Mouse (Mus musculus): Measurements from ENCODE around the gene Smlr1. TPM values are rescaled to one million over a fixed set of nuclear protein-coding genes. Genes with fewer than 3 reads are reported as not detected.
A peak's percentile ranks its signal among the peaks of the same experiment; 100 is the strongest.

Gene Smlr1
- total and polyA plus RNA-seq, 2 experiments from 2014 or later = not detected

GRCm38 (mm10) chr10:25539146-25539770 lies 3.2 kb upstream of the Smlr1 start:
- Histone ChIP-seq H3K9ac (replicated peaks; ENCODE audit: low read length) (no peak overlapping the region), H3K4me2 (ENCODE audit: low read depth, low read length) (no peak overlapping the region), H3K4me1 (ENCODE audit: insufficient read depth, low read length) (no peaks in the 10 kb centered on the region), H3K27me3 (ENCODE audit: insufficient read depth, low read length) (no peaks in the 10 kb centered on the region), H3K36me3 (ENCODE audit: insufficient read depth, low read length) (no peaks in the 10 kb centered on the region), H3K4me3 (ENCODE audit: low read length) (no peak overlapping the region), H3K9me3 (ENCODE audit: low read length) (no peaks in the 10 kb centered on the region), H3K27ac (no peak overlapping the region)
- peak; percentile 74 for ATAC-seq
- TF ChIP-seq CTCF (IDR thresholded peaks at IDR 0.05; ENCODE audit: low read depth) = peak; percentile 69
- peak; percentile 72 for DNase-seq (ENCODE audit: low spot score)
- WGBS = 74% methylated on average over 4 of the region's 4 CpGs

GRCm38 (mm10) chr10:25538738-25539137 lies 2.7 kb upstream of the Smlr1 start:
- no peak overlapping the region for H3K27ac ChIP-seq
- 87% methylated on average over 1 of the region's 1 CpGs for WGBS
- no peak for ATAC-seq
- H3K9me3 ChIP-seq (ENCODE audit: low read length) = no peaks in the 10 kb centered on the region
- no peak overlapping the region for H3K4me2 ChIP-seq (ENCODE audit: low read depth, low read length)
- no peak overlapping the region for H3K9ac ChIP-seq (replicated peaks; ENCODE audit: low read length)
- no peak overlapping the region for H3K4me3 ChIP-seq (ENCODE audit: low read length)
- H3K4me1 ChIP-seq (ENCODE audit: insufficient read depth, low read length) = no peaks in the 10 kb centered on the region
- H3K27me3 ChIP-seq (ENCODE audit: insufficient read depth, low read length) = no peaks in the 10 kb centered on the region
- DNase-seq (ENCODE audit: low spot score) = no peak
- TF ChIP-seq CTCF (IDR thresholded peaks at IDR 0.05; ENCODE audit: low read depth) = no peak
- no peaks in the 10 kb centered on the region for H3K36me3 ChIP-seq (ENCODE audit: insufficient read depth, low read length)

- WGBS = 97% methylated on average over 6 of the region's 6 CpGs
- Histone ChIP-seq H3K27ac (no peak overlapping the region), H3K36me3 (ENCODE audit: insufficient read depth, low read length) (no peaks in the 10 kb centered on the region), H3K9me3 (ENCODE audit: low read length) (no peaks in the 10 kb centered on the region), H3K9ac (replicated peaks; ENCODE audit: low read length) (no peak overlapping the region), H3K4me2 (ENCODE audit: low read depth, low read length) (no peak overlapping the region), H3K4me1 (ENCODE audit: insufficient read depth, low read length) (no peaks in the 10 kb centered on the region), H3K4me3 (ENCODE audit: low read length) (no peak overlapping the region), H3K27me3 (ENCODE audit: insufficient read depth, low read length) (no peaks in the 10 kb centered on the region)
- DNase-seq (ENCODE audit: low spot score) (no peak), ATAC-seq (no peak)
- no peak for TF ChIP-seq CTCF (IDR thresholded peaks at IDR 0.05; ENCODE audit: low read depth)
These were observed 554 bp upstream of the Smlr1 start for GRCm38 (mm10) chr10:25536621-25537020.

- TF ChIP-seq CTCF (IDR thresholded peaks at IDR 0.05; ENCODE audit: low read depth) = no peak
- H3K4me3 ChIP-seq (ENCODE audit: low read length) = no peak overlapping the region
- no peaks in the 10 kb centered on the region for H3K4me1 ChIP-seq (ENCODE audit: insufficient read depth, low read length)
- WGBS = 88% methylated on average over 5 of the region's 5 CpGs
- H3K4me2 ChIP-seq (ENCODE audit: low read depth, low read length) = no peak overlapping the region
- H3K36me3 ChIP-seq (ENCODE audit: insufficient read depth, low read length) = no peaks in the 10 kb centered on the region
- H3K9ac ChIP-seq (replicated peaks; ENCODE audit: low read length) = no peak overlapping the region
- H3K27ac ChIP-seq = no peak overlapping the region
- DNase-seq (ENCODE audit: low spot score) = no peak
- no peaks in the 10 kb centered on the region for H3K9me3 ChIP-seq (ENCODE audit: low read length)
- H3K27me3 ChIP-seq (ENCODE audit: insufficient read depth, low read length) = no peaks in the 10 kb centered on the region
- no peak for ATAC-seq
These were observed 1.6 kb downstream of the Smlr1 start for GRCm38 (mm10) chr10:25534467-25534866.

- Histone ChIP-seq H3K4me2 (ENCODE audit: low read depth, low read length) (no peak overlapping the region), H3K27me3 (ENCODE audit: insufficient read depth, low read length) (no peaks in the 10 kb centered on the region), H3K9me3 (ENCODE audit: low read length) (no peaks in the 10 kb centered on the region), H3K27ac (no peak overlapping the region), H3K4me1 (ENCODE audit: insufficient read depth, low read length) (no peaks in the 10 kb centered on the region), H3K9ac (replicated peaks; ENCODE audit: low read length) (no peak overlapping the region), H3K36me3 (ENCODE audit: insufficient read depth, low read length) (no peaks in the 10 kb centered on the region), H3K4me3 (ENCODE audit: low read length) (no peak overlapping the region)
- ATAC-seq = no peak
- no peak for DNase-seq (ENCODE audit: low spot score)
- WGBS = 84% methylated on average over 9 of the region's 9 CpGs
- no peak for TF ChIP-seq CTCF (IDR thresholded peaks at IDR 0.05; ENCODE audit: low read depth)
These were observed 2.4 kb downstream of the Smlr1 start for GRCm38 (mm10) chr10:25533513-25534246.

GRCm38 (mm10) chr10:25533105-25533504 lies 3.0 kb downstream of the Smlr1 start:
- H3K27ac ChIP-seq = no peak overlapping the region
- WGBS = 64% methylated on average over 2 of the region's 2 CpGs
- no peak overlapping the region for H3K4me3 ChIP-seq (ENCODE audit: low read length)
- no peak for DNase-seq (ENCODE audit: low spot score)
- H3K4me2 ChIP-seq (ENCODE audit: low read depth, low read length) = no peak overlapping the region
- H3K9me3 ChIP-seq (ENCODE audit: low read length) = no peaks in the 10 kb centered on the region
- no peaks in the 10 kb centered on the region for H3K36me3 ChIP-seq (ENCODE audit: insufficient read depth, low read length)
- no peak overlapping the region for H3K9ac ChIP-seq (replicated peaks; ENCODE audit: low read length)
- no peaks in the 10 kb centered on the region for H3K4me1 ChIP-seq (ENCODE audit: insufficient read depth, low read length)
- no peak for ATAC-seq
- no peaks in the 10 kb centered on the region for H3K27me3 ChIP-seq (ENCODE audit: insufficient read depth, low read length)
- TF ChIP-seq CTCF (IDR thresholded peaks at IDR 0.05; ENCODE audit: low read depth) = no peak

GRCm38 (mm10) chr10:25531335-25531734 lies 4.7 kb downstream of the Smlr1 start:
- no peak overlapping the region for H3K4me2 ChIP-seq (ENCODE audit: low read depth, low read length)
- H3K9ac ChIP-seq (replicated peaks; ENCODE audit: low read length) = no peak overlapping the region
- H3K4me3 ChIP-seq (ENCODE audit: low read length) = no peak overlapping the region
- no peak for ATAC-seq
- H3K36me3 ChIP-seq (ENCODE audit: insufficient read depth, low read length) = no peaks in the 10 kb centered on the region
- WGBS = 50% methylated on average over 13 of the region's 13 CpGs
- no peaks in the 10 kb centered on the region for H3K4me1 ChIP-seq (ENCODE audit: insufficient read depth, low read length)
- no peak for TF ChIP-seq CTCF (IDR thresholded peaks at IDR 0.05; ENCODE audit: low read depth)
- no peak for DNase-seq (ENCODE audit: low spot score)
- H3K9me3 ChIP-seq (ENCODE audit: low read length) = no peaks in the 10 kb centered on the region
- H3K27ac ChIP-seq = no peak overlapping the region
- H3K27me3 ChIP-seq (ENCODE audit: insufficient read depth, low read length) = no peaks in the 10 kb centered on the region

Data from hindbrain, postnatal 0 days (tissue).